Mouse (Mus musculus) G1E-ER4 (cell line): ENCODE data around the gene Acox1. TPM values are rescaled to one million over a fixed set of nuclear protein-coding genes. Genes with fewer than 3 reads are reported as not detected.

ENCODE experiments used
- GATA1 ChIP-seq: IDR thresholded peaks from one replicate; pipeline ENCODE4 v1.8.0; 2012; ENCODE audit warnings: low read length, inconsistent platforms
- polyA plus RNA-seq: library from polyadenylated mRNA; stranded (reverse); fragments of >175 nt; gene quantifications from 2 replicates; pipeline ENCODE4 v1.2.3, GENCODE M21; 2012

Acox1 gene
- polyA plus RNA-seq, 1 experiment, result 1.8 TPM

GRCm38 (mm10) chr11:116131349-116132170 is 67.3 kb downstream of the Acox1 start:
- no peak for TF ChIP-seq GATA1

- no peak for TF ChIP-seq GATA1
Measured at GRCm38 (mm10) chr11:116130488-116131205, 68.2 kb downstream of the Acox1 start, which contains the start of gene Trim65. Gene Trim65 (minus strand): TSS chr11:116131128.

- TF ChIP-seq GATA1, result no peak
Measured at GRCm38 (mm10) chr11:116129993-116130487, 68.8 kb downstream of the Acox1 start.

GRCm38 (mm10) chr11:116129091-116129790 is 69.6 kb downstream of the Acox1 start:
- no peak for TF ChIP-seq GATA1

GRCm38 (mm10) chr11:116127986-116128385 is 70.9 kb downstream of the Acox1 start:
- no peak for TF ChIP-seq GATA1

- no peak for TF ChIP-seq GATA1
Measured at GRCm38 (mm10) chr11:116127156-116127980, 71.5 kb downstream of the Acox1 start, which contains the start of gene Trim47. Gene Trim47 (minus strand): TSS chr11:116127210.

GRCm38 (mm10) chr11:116126261-116126660 is 72.6 kb downstream of the Acox1 start:
- no peak for TF ChIP-seq GATA1

Other genes starting within 250 kb of the Acox1 start
- gene Itgb4, start 224.3 kb downstream of the Acox1 start, polyA plus RNA-seq, result 0.04 and 0.13 TPM in 2 replicates
- gene Galk1, start 186.3 kb downstream of the Acox1 start, polyA plus RNA-seq, result 95.4 and 132 TPM in 2 replicates
- gene H3f3b, start 171.1 kb downstream of the Acox1 start, polyA plus RNA-seq, result 312 and 429 TPM in 2 replicates
- 56.9 and 68.4 TPM in 2 replicates for gene Unk, start 168.7 kb downstream of the Acox1 start, polyA plus RNA-seq
- gene Unc13d, start 121.1 kb downstream of the Acox1 start, polyA plus RNA-seq, result 170 and 235 TPM in 2 replicates
- gene Wbp2, start 112.0 kb downstream of the Acox1 start, polyA plus RNA-seq, result 591 and 669 TPM in 2 replicates
- gene Trim47, start 71.8 kb downstream of the Acox1 start, polyA plus RNA-seq, result not detected in 2 replicates
- not detected in 2 replicates for gene Trim65, start 67.9 kb downstream of the Acox1 start, polyA plus RNA-seq
- gene Mrpl38, start 60.2 kb downstream of the Acox1 start, polyA plus RNA-seq, result 152 and 200 TPM in 2 replicates
- 26.9 and 34.1 TPM in 2 replicates for gene Fbf1, start 30.9 kb downstream of the Acox1 start, polyA plus RNA-seq
- gene Ten1, start 190 bp downstream of the Acox1 start, polyA plus RNA-seq, result 114 and 122 TPM in 2 replicates
- gene Evpl, start 39.0 kb upstream of the Acox1 start, polyA plus RNA-seq, result 0.01 and 0.02 TPM in 2 replicates
- gene Srp68, start 75.2 kb upstream of the Acox1 start, polyA plus RNA-seq, result 52.4 and 70.9 TPM in 2 replicates
- not detected in 2 replicates for gene Galr2, start 81.9 kb upstream of the Acox1 start, polyA plus RNA-seq
- 15.1 and 19.0 TPM in 2 replicates for gene Exoc7, start 108.2 kb upstream of the Acox1 start, polyA plus RNA-seq
- 0.02 TPM in 1 of 2 replicates, not detected in the other for gene Foxj1, start 136.4 kb upstream of the Acox1 start, polyA plus RNA-seq
- not detected in 2 replicates for gene Rnf157, start 214.0 kb upstream of the Acox1 start, polyA plus RNA-seq
- 733 and 1,549 TPM in 2 replicates for gene Ubald2, start 235.0 kb upstream of the Acox1 start, polyA plus RNA-seq